Mouse (Mus musculus): ENCODE measurements around the gene Neurl1a. TPM values are rescaled to one million over a fixed set of nuclear protein-coding genes. Genes with fewer than 3 reads are reported as not detected.

Neurl1a gene
- polyA plus RNA-seq, 1 experiment from 2014 or later, result 2.6 TPM

DNA sequence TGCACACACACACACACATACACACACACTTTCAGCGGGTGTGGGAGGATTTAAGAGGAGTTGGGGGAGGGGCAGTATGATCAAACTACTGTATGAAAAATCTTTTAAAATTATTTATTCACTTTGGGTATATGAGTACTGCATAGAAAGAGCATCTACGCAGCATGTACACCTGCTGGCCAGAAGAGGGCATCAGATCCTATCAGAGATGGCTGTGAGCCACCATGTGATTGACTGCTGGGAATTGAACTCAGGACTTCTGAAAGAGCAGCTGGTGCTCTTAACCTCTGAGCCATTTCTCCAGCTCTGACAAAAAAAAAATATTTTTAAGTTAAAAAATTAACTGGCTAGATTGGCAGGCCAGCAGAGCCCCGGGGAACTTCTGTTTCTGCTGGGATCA, 4.1 kb upstream of the Neurl1a start:
- Histone ChIP-seq H3K9me3 (replicated peaks) (no peaks in the 10 kb centered on the region), H3K4me3 (no peak overlapping the region), H3K36me3 (no peaks in the 10 kb centered on the region), H3K4me2 (no peak overlapping the region), H3K4me1 (peaks cover 9% of the 10 kb centered on the region; the same call in 1 of the 2 replicates), H3K27ac (no peak overlapping the region), H3K9ac (no peak overlapping the region), H3K27me3 (replicated peaks) (peaks cover 57% of the 10 kb centered on the region)
- no peak for ATAC-seq
- WGBS (ENCODE audit: insufficient replicate concordance), result 48% methylated on average over 3 of the region's 3 CpGs

DNA sequence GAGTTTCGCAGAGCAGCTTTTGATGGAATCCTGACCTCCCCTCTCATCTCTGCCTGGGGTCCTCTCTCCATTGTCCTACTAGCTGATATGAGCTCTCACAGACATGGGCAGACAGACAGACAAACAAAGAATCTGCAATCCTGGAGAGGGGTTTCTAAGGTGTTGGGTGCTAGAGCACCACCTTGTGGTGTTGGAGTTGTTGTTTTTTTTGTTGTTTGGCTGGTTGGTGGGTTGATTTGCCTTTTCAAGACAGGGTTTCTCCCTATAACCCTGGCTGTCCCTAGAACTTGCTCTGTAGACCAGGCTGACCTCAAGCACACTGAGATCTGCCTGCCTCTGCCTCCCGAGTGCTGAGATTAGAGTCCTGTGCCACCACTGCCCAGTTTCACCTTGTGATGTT, 3.1 kb upstream of the Neurl1a start:
- Histone ChIP-seq H3K4me2 (no peak overlapping the region), H3K4me1 (peaks cover 9% of the 10 kb centered on the region; the same call in 1 of the 2 replicates), H3K27me3 (replicated peaks) (peaks cover 66% of the 10 kb centered on the region), H3K36me3 (no peaks in the 10 kb centered on the region), H3K9me3 (replicated peaks) (no peaks in the 10 kb centered on the region), H3K27ac (no peak overlapping the region), H3K9ac (no peak overlapping the region), H3K4me3 (no peak overlapping the region)
- no peak for ATAC-seq
- WGBS (ENCODE audit: insufficient replicate concordance), result 50% methylated on average over 2 of the region's 2 CpGs

DNA sequence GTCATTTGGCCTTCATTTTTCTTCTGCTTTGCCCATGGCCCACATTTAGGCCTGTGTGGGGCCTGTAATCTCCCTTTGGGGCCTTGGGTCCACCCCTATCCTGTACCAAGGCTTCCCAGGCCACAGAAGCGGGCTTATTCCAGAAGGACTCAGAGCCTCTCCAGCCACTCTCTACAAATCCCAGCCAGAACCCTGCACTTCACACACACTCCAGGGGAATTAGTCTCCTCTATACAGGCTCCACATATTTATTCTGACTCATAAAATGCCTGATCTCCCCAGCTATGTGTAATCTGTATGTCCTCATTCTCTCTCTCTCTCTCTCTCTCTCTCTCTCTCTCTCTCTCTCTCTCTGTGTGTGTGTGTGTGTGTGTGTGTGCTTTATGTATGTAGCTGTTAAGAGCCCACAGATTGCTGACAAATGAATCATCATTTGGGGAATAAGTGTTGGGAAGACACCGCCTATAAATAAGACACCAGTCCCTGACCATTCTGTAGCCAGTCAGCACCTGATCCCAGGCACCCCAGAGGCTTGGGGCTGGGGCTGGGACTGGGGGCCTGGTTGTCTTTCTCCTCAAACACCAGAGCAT, 1.6 kb upstream of the Neurl1a start:
- Histone ChIP-seq H3K27ac (no peak overlapping the region), H3K4me1 (peaks cover 9% of the 10 kb centered on the region; the same call in 1 of the 2 replicates), H3K9me3 (replicated peaks) (no peaks in the 10 kb centered on the region), H3K9ac (no peak overlapping the region), H3K36me3 (no peaks in the 10 kb centered on the region), H3K27me3 (replicated peaks) (peaks cover 80% of the 10 kb centered on the region), H3K4me3 (no peak overlapping the region), H3K4me2 (no peak overlapping the region)
- ATAC-seq, result no peak
- 56% methylated on average over 2 of the region's 2 CpGs for WGBS (ENCODE audit: insufficient replicate concordance)

DNA sequence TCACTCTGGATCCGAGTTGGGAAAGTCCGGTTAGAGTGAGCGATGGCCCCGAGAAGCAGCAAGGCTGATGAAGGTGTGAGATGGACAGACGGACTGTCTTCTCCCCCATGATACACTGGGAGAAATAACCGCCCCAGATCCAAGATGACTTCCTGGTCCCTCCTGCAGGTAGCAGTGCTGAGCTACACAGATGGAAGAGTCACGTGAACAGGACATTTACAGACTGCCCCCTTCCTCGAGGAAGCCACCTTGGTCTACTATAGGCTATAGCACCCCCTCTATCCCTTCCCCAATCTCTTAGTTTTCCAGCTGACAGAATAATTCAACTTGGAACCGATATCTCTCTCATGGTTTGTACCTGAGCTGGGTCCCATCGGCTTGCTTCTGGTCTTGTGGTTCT, 619 bp upstream of the Neurl1a start:
- Histone ChIP-seq H3K9me3 (replicated peaks) (no peaks in the 10 kb centered on the region), H3K4me1 (peaks cover 9% of the 10 kb centered on the region; the same call in 1 of the 2 replicates), H3K27ac (no peak overlapping the region), H3K9ac (no peak overlapping the region), H3K4me3 (peak overlapping the region; percentile 59), H3K4me2 (peak overlapping the region; percentile 79), H3K27me3 (replicated peaks) (peaks cover 82% of the 10 kb centered on the region), H3K36me3 (no peaks in the 10 kb centered on the region)
- ATAC-seq, result no peak
- WGBS (ENCODE audit: insufficient replicate concordance), result 15% methylated on average over 10 of the region's 10 CpGs

DNA sequence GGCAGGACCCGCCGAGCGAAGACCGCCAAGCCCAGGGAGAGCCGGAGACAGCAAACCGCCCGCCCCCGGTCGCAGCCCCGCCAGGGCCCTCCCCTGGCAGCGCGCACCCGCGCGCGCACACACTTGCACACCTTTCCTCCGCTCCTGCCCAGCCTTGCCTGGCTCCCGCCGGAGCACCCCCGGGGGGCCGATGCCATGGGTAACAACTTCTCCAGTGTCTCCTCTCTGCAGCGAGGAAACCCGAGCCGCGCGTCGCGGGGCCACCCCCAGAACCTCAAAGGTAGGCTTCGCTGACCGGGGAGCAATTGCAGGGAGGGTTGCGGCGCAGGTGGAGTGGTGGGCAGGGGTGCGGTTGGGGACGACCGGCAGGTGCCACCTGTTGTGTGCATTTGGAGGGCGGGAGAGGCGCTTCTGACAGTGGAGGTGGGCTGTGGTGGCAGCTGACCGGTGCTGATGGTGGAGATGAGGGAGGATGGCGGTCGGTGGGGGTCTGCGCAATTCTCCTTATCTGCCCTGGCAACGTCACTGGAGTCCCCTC, 721 bp downstream of the Neurl1a start:
- Histone ChIP-seq H3K36me3 (no peaks in the 10 kb centered on the region), H3K27ac (no peak overlapping the region), H3K4me2 (peak overlapping the region; percentile 79), H3K9ac (peak overlapping the region; percentile 38; the same call in 1 of the 2 replicates), H3K4me3 (peak overlapping the region; percentile 59), H3K27me3 (replicated peaks) (peaks cover 86% of the 10 kb centered on the region), H3K4me1 (peaks cover 9% of the 10 kb centered on the region; the same call in 1 of the 2 replicates), H3K9me3 (replicated peaks) (no peaks in the 10 kb centered on the region)
- ATAC-seq, result no peak
- WGBS (ENCODE audit: insufficient replicate concordance), result 2% methylated on average over 33 of the region's 42 CpGs

DNA sequence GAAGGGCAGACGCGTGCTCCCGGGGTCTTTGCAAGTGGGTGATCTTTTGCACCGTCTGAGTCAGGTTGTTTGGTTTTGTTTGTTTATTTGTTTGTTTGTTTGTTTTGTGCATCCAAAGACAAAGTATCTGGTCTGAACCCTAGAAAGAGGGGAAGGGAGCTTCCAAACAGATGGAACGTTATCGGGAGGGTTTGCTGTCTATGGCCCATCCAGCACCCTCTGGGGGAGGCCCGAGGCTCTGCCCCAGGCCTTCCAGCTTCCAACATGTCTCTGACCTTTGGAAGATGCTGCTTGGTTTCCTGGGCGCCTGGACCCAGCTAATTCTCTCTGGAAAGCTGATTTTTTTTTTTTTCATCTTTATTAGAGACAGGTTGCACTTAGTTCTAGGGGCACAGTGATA, 1.4 kb downstream of the Neurl1a start:
- Histone ChIP-seq H3K27me3 (replicated peaks) (peaks cover 87% of the 10 kb centered on the region), H3K4me3 (no peak overlapping the region), H3K4me2 (peak overlapping the region; percentile 79; the same call in 1 of the 2 replicates), H3K27ac (no peak overlapping the region), H3K36me3 (no peaks in the 10 kb centered on the region), H3K9me3 (replicated peaks) (no peaks in the 10 kb centered on the region), H3K4me1 (peaks cover 9% of the 10 kb centered on the region; the same call in 1 of the 2 replicates), H3K9ac (no peak overlapping the region)
- WGBS (ENCODE audit: insufficient replicate concordance), result 18% methylated on average over 8 of the region's 8 CpGs
- no peak for ATAC-seq

DNA sequence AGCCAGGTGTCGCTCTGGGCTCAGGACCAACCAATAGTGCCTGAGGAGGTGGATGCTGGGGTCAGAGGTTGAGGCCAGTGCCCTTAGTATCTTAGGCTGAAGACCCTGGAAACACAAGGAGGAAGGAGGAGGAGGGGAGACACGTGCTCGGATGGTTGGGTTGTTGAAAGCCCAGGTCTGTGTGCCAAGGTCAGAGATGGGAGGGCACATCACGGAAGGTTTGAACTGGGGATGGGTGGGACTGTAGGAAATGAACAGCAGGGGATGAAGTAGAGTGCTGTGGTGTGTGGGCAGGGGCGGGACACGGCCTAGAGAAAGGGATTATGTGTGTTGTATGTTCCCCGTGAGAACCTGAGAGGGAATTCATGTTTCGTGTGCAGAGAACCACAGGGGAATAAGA, 5.6 kb downstream of the Neurl1a start:
- no peak overlapping the region for H3K9ac ChIP-seq
- no peak overlapping the region for H3K27ac ChIP-seq
- WGBS (ENCODE audit: insufficient replicate concordance), result 55% methylated on average over 8 of the region's 8 CpGs
- no peak overlapping the region for H3K4me2 ChIP-seq
- no peaks in the 10 kb centered on the region for H3K4me1 ChIP-seq
- ATAC-seq, result no peak
- H3K4me3 ChIP-seq, result no peak overlapping the region
- peaks cover 50% of the 10 kb centered on the region for H3K27me3 ChIP-seq (replicated peaks)
- no peaks in the 10 kb centered on the region for H3K9me3 ChIP-seq (replicated peaks)
- H3K36me3 ChIP-seq, result no peaks in the 10 kb centered on the region

DNA sequence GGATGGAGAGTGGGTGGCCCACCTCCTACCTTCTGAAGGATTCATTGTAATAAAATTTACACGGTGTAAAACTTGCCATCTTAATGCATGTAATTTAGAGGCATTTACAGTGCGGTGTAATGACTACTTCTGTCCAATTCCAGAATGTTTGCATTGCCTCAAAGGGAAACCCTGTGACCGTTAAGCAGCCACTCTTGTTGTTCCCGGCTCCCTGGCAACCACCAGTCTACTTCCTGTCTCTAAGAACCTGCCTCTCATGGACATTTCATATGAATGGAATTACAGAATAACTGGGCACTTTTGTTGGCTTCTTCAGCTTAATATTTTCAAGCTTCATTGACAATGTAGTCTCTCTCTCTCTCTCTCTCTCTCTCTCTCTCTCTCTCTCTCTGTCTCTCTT, 6.1 kb downstream of the Neurl1a start:
- H3K36me3 ChIP-seq, result no peaks in the 10 kb centered on the region
- H3K27ac ChIP-seq, result no peak overlapping the region
- no peaks in the 10 kb centered on the region for H3K4me1 ChIP-seq
- no peak overlapping the region for H3K4me3 ChIP-seq
- no peaks in the 10 kb centered on the region for H3K9me3 ChIP-seq (replicated peaks)
- no peak for ATAC-seq
- 48% methylated on average over 4 of the region's 4 CpGs for WGBS (ENCODE audit: insufficient replicate concordance)
- no peak overlapping the region for H3K4me2 ChIP-seq
- peaks cover 44% of the 10 kb centered on the region for H3K27me3 ChIP-seq (replicated peaks)
- H3K9ac ChIP-seq, result no peak overlapping the region

DNA sequence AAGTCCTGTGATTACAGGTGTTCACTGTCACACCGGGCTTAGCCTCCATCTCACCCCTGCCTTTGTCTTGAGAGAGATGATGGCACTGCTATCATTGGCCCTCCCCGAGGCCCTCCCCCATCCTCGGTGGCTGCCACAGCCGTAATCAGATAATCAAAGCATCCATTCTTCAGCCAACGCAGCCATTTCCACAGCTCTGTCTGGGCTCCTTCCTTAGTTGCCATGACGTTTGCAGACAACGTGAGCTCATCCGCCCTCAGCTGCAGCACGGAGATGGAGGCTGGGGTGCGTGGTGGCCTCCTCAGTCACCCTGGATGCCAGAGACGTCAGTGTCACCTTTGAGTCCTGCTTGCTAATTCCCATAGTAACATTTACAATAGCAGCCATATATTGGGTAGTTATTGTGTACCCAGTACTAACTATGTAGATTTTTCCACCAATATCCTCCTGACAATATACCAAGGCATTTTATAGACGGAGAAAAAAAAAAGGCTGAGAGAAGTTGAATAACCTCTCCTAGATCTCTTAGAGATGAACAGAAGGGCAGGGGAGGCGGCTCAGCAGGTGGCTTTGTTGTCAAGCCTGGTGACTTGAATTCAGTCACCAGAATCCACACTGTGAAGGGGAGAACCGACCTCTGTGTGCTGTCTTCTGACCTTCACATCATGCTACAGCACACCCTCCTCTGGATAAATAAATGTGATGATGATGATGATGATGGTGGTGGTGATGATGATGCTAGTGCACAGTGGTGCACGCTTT, 8.1 kb downstream of the Neurl1a start:
- no peak overlapping the region for H3K4me3 ChIP-seq
- H3K27ac ChIP-seq, result no peak overlapping the region
- H3K4me1 ChIP-seq, result no peaks in the 10 kb centered on the region
- H3K36me3 ChIP-seq, result no peaks in the 10 kb centered on the region
- 37% methylated on average over 15 of the region's 15 CpGs for WGBS (ENCODE audit: insufficient replicate concordance)
- ATAC-seq, result no peak
- H3K9me3 ChIP-seq (replicated peaks), result no peaks in the 10 kb centered on the region
- H3K9ac ChIP-seq, result no peak overlapping the region
- no peak overlapping the region for H3K4me2 ChIP-seq
- peaks cover 26% of the 10 kb centered on the region for H3K27me3 ChIP-seq (replicated peaks)

DNA sequence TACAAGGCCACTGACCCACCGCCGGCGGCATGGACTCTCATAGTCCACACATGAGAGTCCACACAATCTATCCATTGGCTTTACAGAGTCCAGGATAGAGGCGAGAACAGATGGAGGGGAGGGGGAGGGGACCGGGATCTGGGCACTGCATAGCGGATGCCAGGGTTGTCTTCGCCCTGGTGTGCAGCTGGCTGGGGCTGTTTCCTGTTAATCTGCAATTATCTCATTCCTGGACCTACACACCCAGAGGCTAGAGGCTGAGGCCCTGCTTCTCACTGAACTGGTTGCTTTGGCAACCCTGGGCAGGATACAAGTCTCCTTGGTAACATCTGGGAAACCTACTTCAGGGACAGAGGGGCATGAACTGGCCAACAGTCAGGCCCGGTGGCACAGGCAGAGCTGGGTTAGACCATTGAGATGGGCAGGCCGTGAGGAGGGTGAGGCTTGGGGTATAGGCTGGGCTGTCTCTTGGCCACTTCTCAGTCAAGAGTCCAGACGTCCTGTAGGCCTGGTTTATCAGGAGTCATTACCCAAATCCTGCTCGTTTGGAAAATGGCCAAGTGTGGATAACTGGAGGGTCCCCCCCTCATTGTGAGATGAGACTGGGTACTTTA, 10.0 kb downstream of the Neurl1a start:
- 66% methylated on average over 11 of the region's 11 CpGs for WGBS (ENCODE audit: insufficient replicate concordance)

DNA sequence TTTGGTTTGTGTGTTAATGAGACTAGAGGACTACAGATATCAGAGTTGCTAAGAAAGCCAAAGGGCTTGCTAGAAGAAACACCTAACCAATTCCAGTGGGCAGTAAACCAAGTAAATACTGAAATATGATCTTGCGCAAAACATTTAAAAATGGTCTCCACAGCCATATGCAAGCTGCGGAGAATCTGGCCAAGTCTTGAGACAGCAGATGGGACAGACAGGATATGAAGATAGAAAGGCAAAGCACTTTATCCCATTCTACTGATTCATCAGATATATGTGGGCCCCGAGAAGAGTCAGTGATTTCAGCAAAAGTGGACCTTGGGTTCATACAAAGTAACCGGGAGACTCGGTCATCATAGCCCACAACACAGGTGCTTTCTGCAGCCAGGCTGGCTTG, 13.5 kb downstream of the Neurl1a start:
- Histone ChIP-seq H3K4me3 (no peak overlapping the region), H3K4me2 (no peak overlapping the region), H3K27ac (no peak overlapping the region), H3K9ac (no peak overlapping the region), H3K27me3 (replicated peaks) (no peaks in the 10 kb centered on the region), H3K9me3 (replicated peaks) (0 out of 2 replicates have a peak, but pooled peaks cover 6% of the 10 kb centered on the region), H3K36me3 (no peaks in the 10 kb centered on the region), H3K4me1 (no peaks in the 10 kb centered on the region)
- no peak for ATAC-seq
- WGBS (ENCODE audit: insufficient replicate concordance), result 87% methylated on average over 5 of the region's 5 CpGs

More for the DNA sequence above, 10.0 kb downstream of the Neurl1a start:
- Histone ChIP-seq H3K9ac (no peak overlapping the region), H3K9me3 (replicated peaks) (0 out of 2 replicates have a peak, but pooled peaks cover 6% of the 10 kb centered on the region), H3K4me3 (no peak overlapping the region), H3K27me3 (replicated peaks) (peaks cover 15% of the 10 kb centered on the region), H3K36me3 (no peaks in the 10 kb centered on the region), H3K4me1 (no peaks in the 10 kb centered on the region), H3K27ac (no peak overlapping the region), H3K4me2 (no peak overlapping the region)
- no peak for ATAC-seq
